Mouse (Mus musculus): ENCODE measurements around the gene Pcdh15. TPM values are rescaled to one million over a fixed set of nuclear protein-coding genes. Genes with fewer than 3 reads are reported as not detected.

Pcdh15 gene
- polyA plus RNA-seq, 1 experiment from 2014 or later = 2.4 TPM

DNA sequence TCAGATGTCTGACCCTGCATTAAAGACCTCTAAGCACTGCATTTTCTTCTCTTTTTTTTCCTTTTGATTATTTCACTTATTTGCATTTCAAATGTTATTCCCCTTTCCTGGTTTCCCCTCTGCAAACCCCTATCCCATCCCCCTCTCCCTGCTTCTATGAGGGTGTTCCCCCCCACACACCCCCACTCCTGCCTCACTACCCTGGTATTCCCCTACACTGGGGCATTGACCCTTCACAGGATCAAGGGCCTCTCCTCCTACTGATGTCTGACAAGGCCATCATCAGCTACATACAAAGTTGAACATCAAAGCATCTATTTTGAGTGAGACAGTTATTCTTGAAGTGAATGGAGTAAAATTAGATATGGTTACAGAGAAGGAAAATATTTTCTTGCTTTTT is 48.4 kb downstream of the Pcdh15 start:
- no peaks in the 10 kb centered on the region for H3K36me3 ChIP-seq
- no peaks in the 10 kb centered on the region for H3K4me1 ChIP-seq
- H3K4me3 ChIP-seq (replicated peaks) = no peak overlapping the region
- no peak overlapping the region for H3K9ac ChIP-seq
- no peaks in the 10 kb centered on the region for H3K27me3 ChIP-seq (replicated peaks)
- no peak overlapping the region for H3K27ac ChIP-seq
- H3K9me3 ChIP-seq = no peaks in the 10 kb centered on the region
- H3K4me2 ChIP-seq = no peak overlapping the region
- no peak for ATAC-seq (ENCODE audit: insufficient read depth, low FRiP score, low read depth)

DNA sequence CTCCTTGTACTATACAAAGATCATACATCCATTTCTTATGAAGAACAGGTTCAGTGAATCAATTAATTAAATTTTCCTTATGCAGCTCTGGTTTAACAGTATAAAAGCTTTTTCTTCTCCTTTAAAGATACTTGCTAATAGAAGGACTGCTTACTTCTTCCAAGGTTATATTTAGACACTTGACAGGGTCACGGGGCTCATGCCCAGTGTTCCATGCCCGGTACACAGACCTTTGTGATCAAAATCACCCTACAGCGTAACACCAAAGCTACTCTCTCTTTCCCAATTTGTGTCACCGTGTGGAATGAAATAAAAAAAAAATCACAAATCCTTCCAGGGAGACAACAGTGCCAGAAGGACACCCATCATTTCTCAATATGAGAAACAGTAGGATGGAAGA is 48.8 kb downstream of the Pcdh15 start:
- ATAC-seq (ENCODE audit: insufficient read depth, low FRiP score, low read depth) = no peak
- no peak overlapping the region for H3K9ac ChIP-seq
- WGBS = 77% methylated on average over 4 of the region's 4 CpGs

GRCm38 (mm10) chr10:73154544-73154943 is 55.4 kb downstream of the Pcdh15 start:
- H3K4me3 ChIP-seq (replicated peaks) = no peak overlapping the region
- WGBS = 85% methylated on average over 5 of the region's 5 CpGs

More for the DNA sequence above, 48.8 kb downstream of the Pcdh15 start:
- no peak overlapping the region for H3K4me3 ChIP-seq (replicated peaks)
- H3K9me3 ChIP-seq = no peaks in the 10 kb centered on the region
- no peaks in the 10 kb centered on the region for H3K36me3 ChIP-seq
- no peaks in the 10 kb centered on the region for H3K4me1 ChIP-seq
- H3K4me2 ChIP-seq = no peak overlapping the region
- H3K27me3 ChIP-seq (replicated peaks) = no peaks in the 10 kb centered on the region
- H3K27ac ChIP-seq = no peak overlapping the region

GRCm38 (mm10) chr10:73161757-73162156 is 62.6 kb downstream of the Pcdh15 start:
- no peak overlapping the region for H3K9ac ChIP-seq
- H3K27ac ChIP-seq = no peak overlapping the region
- ATAC-seq (ENCODE audit: insufficient read depth, low FRiP score, low read depth) = no peak
- H3K4me1 ChIP-seq = no peaks in the 10 kb centered on the region
- H3K4me3 ChIP-seq (replicated peaks) = no peak overlapping the region
- no peaks in the 10 kb centered on the region for H3K9me3 ChIP-seq
- WGBS = 71% methylated on average over 1 of the region's 1 CpGs
- H3K36me3 ChIP-seq = no peaks in the 10 kb centered on the region
- H3K4me2 ChIP-seq = no peak overlapping the region
- no peaks in the 10 kb centered on the region for H3K27me3 ChIP-seq (replicated peaks)

More at GRCm38 (mm10) chr10:73154544-73154943, 55.4 kb downstream of the Pcdh15 start:
- no peak overlapping the region for H3K9ac ChIP-seq
- no peak overlapping the region for H3K4me2 ChIP-seq
- no peaks in the 10 kb centered on the region for H3K9me3 ChIP-seq
- no peak for ATAC-seq (ENCODE audit: insufficient read depth, low FRiP score, low read depth)
- H3K27ac ChIP-seq = no peak overlapping the region
- no peaks in the 10 kb centered on the region for H3K27me3 ChIP-seq (replicated peaks)
- H3K36me3 ChIP-seq = no peaks in the 10 kb centered on the region
- H3K4me1 ChIP-seq = no peaks in the 10 kb centered on the region

DNA sequence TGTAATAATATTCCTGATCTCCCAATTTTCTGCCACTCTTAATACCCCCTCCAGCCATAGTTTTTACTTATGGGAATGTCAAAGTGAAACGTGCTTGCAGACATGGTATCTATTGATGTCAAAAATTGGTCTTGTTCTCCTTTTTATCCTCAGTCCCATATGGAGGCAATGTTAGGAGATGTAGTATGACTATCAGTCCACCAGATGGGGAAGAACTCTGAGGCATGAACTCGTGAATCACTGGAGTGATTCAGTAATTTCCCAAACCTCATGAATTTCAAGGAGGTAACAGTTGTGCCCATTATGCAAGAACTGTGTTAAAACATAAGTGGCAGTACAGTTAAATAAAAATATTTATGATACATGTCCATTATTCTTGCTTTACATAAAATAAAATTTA is 116.9 kb downstream of the Pcdh15 start:
- ATAC-seq (ENCODE audit: insufficient read depth, low FRiP score, low read depth) = no peak
- H3K4me1 ChIP-seq = no peaks in the 10 kb centered on the region
- H3K36me3 ChIP-seq = no peaks in the 10 kb centered on the region
- 53% methylated on average over 2 of the region's 2 CpGs for WGBS
- no peaks in the 10 kb centered on the region for H3K27me3 ChIP-seq (replicated peaks)
- H3K9ac ChIP-seq = no peak overlapping the region
- H3K4me2 ChIP-seq = no peak overlapping the region
- H3K9me3 ChIP-seq = no peaks in the 10 kb centered on the region
- H3K27ac ChIP-seq = no peak overlapping the region
- H3K4me3 ChIP-seq (replicated peaks) = no peak overlapping the region

DNA sequence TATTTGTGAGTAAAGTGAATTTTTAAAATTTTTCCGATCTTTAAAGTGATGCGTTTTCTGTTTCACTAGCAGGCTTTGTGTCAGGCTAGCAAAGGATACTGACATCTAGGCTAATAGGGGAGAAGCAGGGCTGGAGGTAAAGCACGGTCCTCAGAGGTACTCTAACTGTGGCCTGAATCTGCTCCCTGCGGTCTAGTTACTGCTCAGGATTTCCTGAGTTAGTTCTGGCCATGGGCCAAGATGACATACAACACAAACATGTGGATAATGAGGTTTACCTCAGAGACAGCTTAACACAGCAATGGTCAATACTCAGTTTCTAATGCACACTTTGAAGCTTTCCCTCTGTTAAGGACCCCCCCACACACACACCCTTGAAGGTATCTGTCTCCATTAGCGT is 143.2 kb downstream of the Pcdh15 start:
- Histone ChIP-seq H3K4me3 (replicated peaks) (no peak overlapping the region), H3K9me3 (no peaks in the 10 kb centered on the region), H3K27ac (no peak overlapping the region), H3K4me1 (no peaks in the 10 kb centered on the region), H3K9ac (no peak overlapping the region), H3K36me3 (no peaks in the 10 kb centered on the region), H3K27me3 (replicated peaks) (no peaks in the 10 kb centered on the region), H3K4me2 (no peak overlapping the region)
- 70% methylated on average over 5 of the region's 5 CpGs for WGBS
- ATAC-seq (ENCODE audit: insufficient read depth, low FRiP score, low read depth) = no peak

DNA sequence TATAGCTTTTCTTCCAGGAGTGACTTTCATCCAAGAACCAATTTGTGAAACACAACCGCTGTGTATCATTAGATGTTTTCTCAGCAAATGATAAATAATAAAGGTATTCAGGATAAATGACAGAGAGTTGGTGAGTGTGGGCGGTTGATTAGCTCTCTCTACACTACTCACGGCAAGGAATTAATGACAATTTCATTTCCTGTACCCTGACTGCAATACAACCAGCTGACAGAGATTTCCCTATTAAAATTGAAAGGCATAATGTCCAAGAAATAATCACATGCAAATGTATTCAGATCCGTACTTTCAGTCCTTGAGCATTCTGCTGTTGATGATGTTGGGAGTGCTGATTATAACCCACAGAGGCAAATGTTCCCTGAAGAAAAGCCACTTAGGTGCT is 181.3 kb downstream of the Pcdh15 start:
- no peaks in the 10 kb centered on the region for H3K27me3 ChIP-seq (replicated peaks)
- no peak overlapping the region for H3K9ac ChIP-seq
- no peaks in the 10 kb centered on the region for H3K4me1 ChIP-seq
- no peak for ATAC-seq (ENCODE audit: insufficient read depth, low FRiP score, low read depth)
- H3K36me3 ChIP-seq = no peaks in the 10 kb centered on the region
- H3K9me3 ChIP-seq = no peaks in the 10 kb centered on the region
- H3K4me3 ChIP-seq (replicated peaks) = no peak overlapping the region
- 89% methylated on average over 4 of the region's 4 CpGs for WGBS
- no peak overlapping the region for H3K27ac ChIP-seq
- no peak overlapping the region for H3K4me2 ChIP-seq

DNA sequence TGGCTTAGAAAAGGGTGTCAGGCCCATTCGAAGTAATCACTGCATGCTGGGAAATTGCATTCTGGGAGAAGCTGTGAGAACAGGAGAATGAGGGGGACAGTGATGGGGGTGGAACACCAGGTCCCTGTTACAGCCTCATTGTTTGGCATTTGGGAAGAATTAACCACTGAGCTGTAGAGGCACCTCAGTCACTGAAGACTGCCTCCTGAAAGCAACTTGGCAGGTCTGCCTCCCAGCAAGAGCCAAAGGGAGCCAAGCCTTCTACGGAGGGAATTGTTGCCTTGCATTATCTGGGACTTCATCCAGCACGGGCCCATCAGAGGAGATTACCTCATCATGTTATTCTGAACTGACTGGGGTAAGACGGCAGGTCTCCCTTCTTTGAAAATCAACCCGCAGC is 197.3 kb downstream of the Pcdh15 start:
- no peaks in the 10 kb centered on the region for H3K9me3 ChIP-seq
- no peaks in the 10 kb centered on the region for H3K36me3 ChIP-seq
- no peak overlapping the region for H3K27ac ChIP-seq
- H3K4me1 ChIP-seq = no peaks in the 10 kb centered on the region
- H3K27me3 ChIP-seq (replicated peaks) = no peaks in the 10 kb centered on the region
- no peak overlapping the region for H3K4me2 ChIP-seq
- H3K4me3 ChIP-seq (replicated peaks) = no peak overlapping the region
- no peak for ATAC-seq (ENCODE audit: insufficient read depth, low FRiP score, low read depth)
- 63% methylated on average over 5 of the region's 5 CpGs for WGBS
- H3K9ac ChIP-seq = no peak overlapping the region

DNA sequence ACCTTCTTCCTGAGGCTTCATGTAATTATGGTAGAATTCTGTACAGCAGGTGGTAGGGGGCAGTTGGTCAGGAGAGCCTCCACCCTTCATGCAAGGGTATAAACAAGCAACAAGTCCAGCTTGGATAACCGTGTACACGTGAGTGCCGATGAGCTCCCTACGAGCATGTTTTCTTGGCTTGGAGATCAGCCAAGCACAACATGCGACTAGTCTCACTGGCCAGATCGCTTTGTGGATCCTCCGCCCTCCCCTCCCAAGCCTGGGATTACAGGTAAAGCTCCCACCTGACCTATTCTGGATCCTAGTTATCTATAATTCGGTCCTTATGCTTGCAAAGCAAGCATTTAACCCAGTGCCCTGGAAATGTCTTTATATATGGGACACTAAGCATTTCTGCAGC is 202.8 kb downstream of the Pcdh15 start:
- 66% methylated on average over 8 of the region's 8 CpGs for WGBS
- Histone ChIP-seq H3K27ac (no peak overlapping the region), H3K9me3 (no peaks in the 10 kb centered on the region), H3K36me3 (no peaks in the 10 kb centered on the region), H3K9ac (no peak overlapping the region), H3K4me3 (replicated peaks) (no peak overlapping the region), H3K4me2 (no peak overlapping the region), H3K27me3 (replicated peaks) (no peaks in the 10 kb centered on the region), H3K4me1 (no peaks in the 10 kb centered on the region)
- no peak for ATAC-seq (ENCODE audit: insufficient read depth, low FRiP score, low read depth)

DNA sequence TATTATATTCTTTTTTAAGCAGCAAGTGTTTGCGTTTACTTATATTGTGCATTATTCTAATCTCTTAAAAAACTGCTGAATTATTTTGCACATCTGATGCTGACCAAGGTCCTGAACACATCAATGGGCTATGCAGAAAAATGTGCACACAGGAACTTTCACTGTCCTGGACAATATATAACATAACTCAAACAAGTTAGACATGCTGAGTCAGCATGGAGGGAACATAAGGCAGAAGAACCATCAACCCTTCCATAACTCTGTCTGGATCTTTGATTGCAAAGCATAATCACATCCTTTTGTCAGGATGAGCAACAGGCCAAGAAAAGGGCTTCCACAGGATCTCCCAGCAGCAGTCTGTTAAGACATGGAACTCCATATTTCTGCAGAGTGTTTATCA is 207.5 kb downstream of the Pcdh15 start:
- no peaks in the 10 kb centered on the region for H3K27me3 ChIP-seq (replicated peaks)
- H3K4me2 ChIP-seq = no peak overlapping the region
- H3K9me3 ChIP-seq = no peaks in the 10 kb centered on the region
- no peaks in the 10 kb centered on the region for H3K4me1 ChIP-seq
- 84% methylated on average over 1 of the region's 1 CpGs for WGBS
- no peak overlapping the region for H3K27ac ChIP-seq
- no peaks in the 10 kb centered on the region for H3K36me3 ChIP-seq
- no peak overlapping the region for H3K9ac ChIP-seq
- no peak for ATAC-seq (ENCODE audit: insufficient read depth, low FRiP score, low read depth)
- no peak overlapping the region for H3K4me3 ChIP-seq (replicated peaks)

DNA sequence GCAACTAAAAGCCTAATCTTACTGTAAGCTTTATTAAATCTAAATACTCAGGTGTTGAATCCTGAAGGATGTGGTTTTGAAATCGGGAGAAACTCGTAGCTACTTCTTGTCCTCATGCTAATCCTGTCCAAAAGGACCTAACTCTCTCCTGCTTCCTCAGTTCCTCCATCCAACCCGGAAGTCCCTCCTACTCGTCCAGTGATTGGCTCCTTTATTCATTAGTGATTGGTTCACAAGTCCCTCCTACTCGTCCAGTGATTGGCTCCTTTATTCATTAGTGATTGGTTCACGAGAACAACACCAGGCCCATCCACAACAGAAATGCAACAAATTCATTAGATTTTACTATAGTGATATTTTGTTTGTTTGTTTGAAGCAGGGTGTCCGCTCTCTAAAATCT is 227.7 kb downstream of the Pcdh15 start:
- H3K27me3 ChIP-seq (replicated peaks) = no peaks in the 10 kb centered on the region
- no peak overlapping the region for H3K4me2 ChIP-seq
- no peaks in the 10 kb centered on the region for H3K4me1 ChIP-seq
- no peak for ATAC-seq (ENCODE audit: insufficient read depth, low FRiP score, low read depth)
- H3K9ac ChIP-seq = no peak overlapping the region
- 89% methylated on average over 7 of the region's 7 CpGs for WGBS
- H3K27ac ChIP-seq = no peak overlapping the region
- H3K9me3 ChIP-seq = no peaks in the 10 kb centered on the region
- H3K36me3 ChIP-seq = no peaks in the 10 kb centered on the region
- no peak overlapping the region for H3K4me3 ChIP-seq (replicated peaks)

DNA sequence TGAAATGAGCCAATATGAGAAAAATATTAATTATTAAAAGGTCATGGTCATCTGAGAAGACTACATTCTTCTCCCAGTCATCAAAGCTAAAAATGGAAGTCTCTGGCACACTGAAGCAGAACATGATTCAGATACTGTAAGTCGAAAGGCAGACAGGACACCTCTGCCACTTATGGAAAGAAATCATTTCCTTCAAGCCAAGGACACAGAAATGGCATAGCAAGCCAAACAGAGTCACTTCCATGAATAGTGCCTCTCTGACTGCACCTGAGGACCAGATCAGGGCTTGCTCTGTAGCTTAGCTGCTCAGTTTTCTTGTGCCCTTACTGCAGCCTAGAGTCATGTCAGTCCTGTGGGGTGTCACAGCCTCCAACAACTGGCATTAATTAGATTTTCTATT is 234.3 kb downstream of the Pcdh15 start:
- no peak overlapping the region for H3K4me3 ChIP-seq (replicated peaks)
- no peak overlapping the region for H3K4me2 ChIP-seq
- no peak overlapping the region for H3K9ac ChIP-seq
- no peaks in the 10 kb centered on the region for H3K4me1 ChIP-seq
- H3K27me3 ChIP-seq (replicated peaks) = no peaks in the 10 kb centered on the region
- no peaks in the 10 kb centered on the region for H3K36me3 ChIP-seq
- no peak overlapping the region for H3K27ac ChIP-seq
- no peaks in the 10 kb centered on the region for H3K9me3 ChIP-seq
- 77% methylated on average over 1 of the region's 1 CpGs for WGBS
- ATAC-seq (ENCODE audit: insufficient read depth, low FRiP score, low read depth) = no peak

DNA sequence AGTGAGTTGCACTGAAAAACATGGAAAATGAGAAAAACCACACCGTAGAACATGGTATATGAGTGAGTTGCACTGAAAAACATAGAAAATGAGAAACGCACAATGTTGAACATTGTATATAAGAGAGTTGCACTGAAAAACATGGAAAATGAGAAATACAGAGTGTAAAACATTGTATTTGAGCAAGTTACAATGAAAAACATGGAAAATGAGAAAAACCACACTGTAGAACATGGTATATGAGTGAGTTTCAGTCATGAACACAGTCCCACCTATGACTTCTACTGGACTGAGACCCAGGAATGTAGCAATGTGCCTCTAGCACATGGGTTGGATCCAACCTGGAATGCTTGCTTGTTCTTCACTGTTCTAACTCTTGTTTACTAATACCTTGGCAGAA is 279.9 kb downstream of the Pcdh15 start:
- Histone ChIP-seq H3K27ac (no peak overlapping the region), H3K9me3 (no peaks in the 10 kb centered on the region), H3K4me1 (no peaks in the 10 kb centered on the region), H3K9ac (no peak overlapping the region), H3K4me2 (no peak overlapping the region), H3K36me3 (no peaks in the 10 kb centered on the region), H3K27me3 (replicated peaks) (no peaks in the 10 kb centered on the region), H3K4me3 (replicated peaks) (no peak overlapping the region)
- 73% methylated on average over 2 of the region's 2 CpGs for WGBS
- ATAC-seq (ENCODE audit: insufficient read depth, low FRiP score, low read depth) = no peak

All from stomach, embryonic 15.5 days (tissue).